In the genomic region with DNA sequence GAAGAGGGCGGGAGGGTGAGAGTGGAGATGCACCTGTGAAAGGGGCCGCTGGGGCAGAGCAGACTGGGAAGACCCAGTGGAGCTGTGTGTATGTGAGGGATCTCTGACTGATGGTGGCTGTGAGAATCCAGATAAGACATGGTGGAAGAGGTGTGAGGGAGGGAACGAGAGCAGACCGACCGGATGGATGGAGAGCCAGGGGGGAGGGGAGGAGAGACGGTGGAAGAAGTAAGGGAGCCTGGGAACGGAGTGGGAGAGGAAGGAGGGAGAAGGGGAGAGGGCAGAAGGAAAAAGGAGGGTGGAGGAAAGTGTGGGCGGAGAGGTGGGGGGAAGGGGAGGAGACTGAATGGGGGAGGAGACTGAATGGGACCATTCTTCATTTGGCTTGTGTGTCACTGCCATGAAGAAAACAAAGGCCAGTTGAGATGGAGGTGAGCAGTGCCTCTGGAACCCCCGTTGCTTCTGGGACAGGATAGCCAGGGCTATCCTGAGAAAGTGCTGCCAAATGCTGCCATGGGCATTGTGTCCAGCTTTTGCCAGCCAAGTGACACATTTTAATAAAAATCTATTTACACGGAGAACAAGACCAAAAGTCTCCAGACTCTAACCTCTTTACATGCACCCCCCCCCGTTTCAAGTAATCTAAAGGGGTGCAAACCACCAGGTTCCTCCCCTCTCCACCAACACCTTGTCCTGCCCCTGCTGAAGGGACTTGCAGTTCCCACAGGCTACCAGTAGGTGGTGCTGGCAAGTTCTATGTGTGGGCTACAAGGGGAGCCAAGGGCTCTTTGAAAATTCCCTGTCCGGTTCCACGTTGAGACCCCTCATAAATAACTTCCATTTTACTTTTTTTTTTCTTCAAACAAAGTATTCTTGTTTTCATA, we compare ENCODE assay signal across 7 mouse cellular contexts.
DNase-seq lines count a peak whose midpoint lies in the region; ATAC-seq and TF ChIP-seq lines count a peak whose summit lies in the region.

No protein-coding gene starts in this region.

- TF ChIP-seq CTCF in spleen, adult 2 months (IDR thresholded peaks at IDR 0.05; ENCODE audit: extremely low read depth, insufficient read depth, insufficient read length, insufficient replicate concordance): peak; percentile 76; the same call in 1 of the 2 replicates

- no peaks in the 10 kb centered on the region for H3K27me3 ChIP-seq in limb, embryonic 11.5 days (ENCODE audit: control insufficient read depth, insufficient read depth, low read length)
- H3K27me3 ChIP-seq in midbrain, embryonic 14.5 days (ENCODE audit: control insufficient read depth, insufficient read depth, low read length): no peaks in the 10 kb centered on the region
- H3K27me3 ChIP-seq in spleen, adult 2 months (ENCODE audit: control insufficient read depth, insufficient read depth, low read length): no peaks in the 10 kb centered on the region

- no peak overlapping the region for H3K27ac ChIP-seq in limb, embryonic 11.5 days (replicated peaks; ENCODE audit: low read depth, low read length)
- no peak overlapping the region for H3K27ac ChIP-seq in midbrain, embryonic 14.5 days (replicated peaks; ENCODE audit: low read depth, low read length)
- no peak overlapping the region for H3K27ac ChIP-seq in spleen, adult 2 months (ENCODE audit: insufficient read depth, low read length)

- no peak overlapping the region for H3K9ac ChIP-seq in limb, embryonic 11.5 days (ENCODE audit: low read length)
- H3K9ac ChIP-seq in midbrain, embryonic 14.5 days (replicated peaks; ENCODE audit: low read length): no peak overlapping the region

- H3K4me1 ChIP-seq in limb, embryonic 11.5 days (ENCODE audit: control insufficient read depth, insufficient read depth, low read length): peaks cover 24% of the 10 kb centered on the region
- no peaks in the 10 kb centered on the region for H3K4me1 ChIP-seq in midbrain, embryonic 14.5 days (ENCODE audit: control insufficient read depth, insufficient read depth, low read length)
- H3K4me1 ChIP-seq in spleen, adult 2 months (ENCODE audit: control insufficient read depth, insufficient read depth, insufficient read length): no peaks in the 10 kb centered on the region

- 26% methylated on average over 13 of the region's 13 CpGs for WGBS in limb, embryonic 11.5 days
- 33% methylated on average over 13 of the region's 13 CpGs for WGBS in midbrain, embryonic 14.5 days
- 35% methylated on average over 13 of the region's 13 CpGs for WGBS in spleen, adult 2 months

- TF ChIP-seq POLR2A in spleen, adult 2 months (IDR thresholded peaks at IDR 0.05; ENCODE audit: low read depth, low read length): no peak

- H3K4me3 ChIP-seq in limb, embryonic 11.5 days (ENCODE audit: low read depth, low read length): no peak overlapping the region
- H3K4me3 ChIP-seq in midbrain, embryonic 14.5 days (replicated peaks; ENCODE audit: low read depth, low read length): no peak overlapping the region
- no peak overlapping the region for H3K4me3 ChIP-seq in spleen, adult 2 months (ENCODE audit: extremely low read depth, insufficient read depth, insufficient read length)

- no peaks in the 10 kb centered on the region for H3K9me3 ChIP-seq in limb, embryonic 11.5 days (ENCODE audit: control insufficient read depth, low read length)
- no peaks in the 10 kb centered on the region for H3K9me3 ChIP-seq in midbrain, embryonic 14.5 days (ENCODE audit: control insufficient read depth, low read length)

- DNase-seq in adrenal gland, postnatal 10 days: peak; percentile 88
- peak; percentile 88 for DNase-seq in embryo, embryonic 10 days (ENCODE audit: low spot score)
- DNase-seq in gastrocnemius, postnatal 4 days (ENCODE audit: low spot score in 2 of 2): peak; percentile 40 to 67
- DNase-seq in kidney, adult 18-20 months: peak; percentile 73
- DNase-seq in limb, embryonic 11.5 days (ENCODE audit: low spot score): peak; percentile 94
- peak; percentile 88 for DNase-seq in midbrain, embryonic 14.5 days
- peak in 1 of 2 experiments; percentile 36 for DNase-seq in spleen, adult 2 months (ENCODE audit: low read depth in 1 of 2, low spot score in 2 of 2)

- no peak overlapping the region for H3K4me2 ChIP-seq in limb, embryonic 11.5 days (ENCODE audit: low read depth, severe bottlenecking)
- no peak overlapping the region for H3K4me2 ChIP-seq in midbrain, embryonic 14.5 days (ENCODE audit: low read length)

- no peaks in the 10 kb centered on the region for H3K36me3 ChIP-seq in limb, embryonic 11.5 days (ENCODE audit: control insufficient read depth, insufficient read depth, low read length)
- no peaks in the 10 kb centered on the region for H3K36me3 ChIP-seq in midbrain, embryonic 14.5 days (ENCODE audit: control insufficient read depth, insufficient read depth, low read length)
- H3K36me3 ChIP-seq in spleen, adult 2 months (ENCODE audit: control insufficient read depth, insufficient read depth, low read length): no peaks in the 10 kb centered on the region

- ATAC-seq in limb, embryonic 11.5 days (ENCODE audit: insufficient number of reproducible peaks, low FRiP score, low TSS enrichment, low read depth): 0 out of 2 replicates have a peak, but pooled peaks have one; percentile 49
- peak; percentile 66; the same call in 1 of the 2 replicates for ATAC-seq in midbrain, embryonic 14.5 days (ENCODE audit: low FRiP score, low TSS enrichment)
